Mouse (Mus musculus): ENCODE measurements around the gene Gm4881. TPM values are rescaled to one million over a fixed set of nuclear protein-coding genes. Genes with fewer than 3 reads are reported as not detected.
A peak's percentile ranks its signal among the peaks of the same experiment; 100 is the strongest.

The Gm4881 gene
- polyA plus RNA-seq, 1 experiment from 2014 or later = not detected

GRCm38 (mm10) chr7:24918763-24919323 is 25.5 kb downstream of the Gm4881 start:
- H3K4me1 ChIP-seq (ENCODE audit: control insufficient read depth in 2 of 2, insufficient read depth in 2 of 2, low read length in 2 of 2) = no peaks in the 10 kb centered on the region
- H3K4me2 ChIP-seq (ENCODE audit: low read length) = no peak overlapping the region
- WGBS = 94% methylated on average over 20 of the region's 20 CpGs
- H3K27me3 ChIP-seq (ENCODE audit: control insufficient read depth, insufficient read depth, low read length) = no peaks in the 10 kb centered on the region
- ATAC-seq (ENCODE audit: insufficient number of reproducible peaks, insufficient read depth, low FRiP score, low read depth) = no peak
- H3K9me3 ChIP-seq (ENCODE audit: control insufficient read depth, low read length) = no peaks in the 10 kb centered on the region
- no peak overlapping the region for H3K4me3 ChIP-seq (ENCODE audit: control insufficient read depth in 1 of 2, insufficient read depth in 1 of 2, low read depth in 1 of 2, low read length in 2 of 2)
- no peak overlapping the region for H3K9ac ChIP-seq (ENCODE audit: low read length)
- H3K27ac ChIP-seq (replicated peaks in 1 of 2; ENCODE audit: control insufficient read depth in 1 of 2, insufficient read depth in 1 of 2, low read depth in 2 of 2, low read length in 2 of 2) = no peak overlapping the region
- peaks cover 71% of the 10 kb centered on the region for H3K36me3 ChIP-seq (ENCODE audit: control insufficient read depth, insufficient read depth, low read length)

GRCm38 (mm10) chr7:24912480-24912879 is 31.8 kb downstream of the Gm4881 start:
- no peak overlapping the region for H3K27ac ChIP-seq (replicated peaks in 1 of 2; ENCODE audit: control insufficient read depth in 1 of 2, insufficient read depth in 1 of 2, low read depth in 2 of 2, low read length in 2 of 2)
- H3K36me3 ChIP-seq (ENCODE audit: control insufficient read depth, insufficient read depth, low read length) = peaks cover 67% of the 10 kb centered on the region
- H3K4me3 ChIP-seq (ENCODE audit: control insufficient read depth in 1 of 2, insufficient read depth in 1 of 2, low read depth in 1 of 2, low read length in 2 of 2) = no peak overlapping the region
- no peak overlapping the region for H3K4me2 ChIP-seq (ENCODE audit: low read length)
- peaks cover 0 to under 1% of the 10 kb centered on the region in 2 experiments; a peak in 2 of 4 replicates for H3K4me1 ChIP-seq (ENCODE audit: control insufficient read depth in 2 of 2, insufficient read depth in 2 of 2, low read length in 2 of 2)
- WGBS = 91% methylated on average over 14 of the region's 14 CpGs
- no peaks in the 10 kb centered on the region for H3K9me3 ChIP-seq (ENCODE audit: control insufficient read depth, low read length)
- no peak overlapping the region for H3K9ac ChIP-seq (ENCODE audit: low read length)
- no peak for ATAC-seq (ENCODE audit: insufficient number of reproducible peaks, insufficient read depth, low FRiP score, low read depth)
- H3K27me3 ChIP-seq (ENCODE audit: control insufficient read depth, insufficient read depth, low read length) = no peaks in the 10 kb centered on the region

- Histone ChIP-seq H3K36me3 (ENCODE audit: control insufficient read depth, insufficient read depth, low read length) (peaks cover 43% of the 10 kb centered on the region), H3K4me1 (ENCODE audit: control insufficient read depth in 2 of 2, insufficient read depth in 2 of 2, low read length in 2 of 2) (peaks cover 10 to 34% of the 10 kb centered on the region in 2 experiments; a peak in 3 of 4 replicates), H3K27me3 (ENCODE audit: control insufficient read depth, insufficient read depth, low read length) (no peaks in the 10 kb centered on the region), H3K4me2 (ENCODE audit: low read length) (no peak overlapping the region), H3K9me3 (ENCODE audit: control insufficient read depth, low read length) (no peaks in the 10 kb centered on the region), H3K9ac (ENCODE audit: low read length) (no peak overlapping the region), H3K27ac (replicated peaks in 1 of 2; ENCODE audit: control insufficient read depth in 1 of 2, insufficient read depth in 1 of 2, low read depth in 2 of 2, low read length in 2 of 2) (no peak overlapping the region), H3K4me3 (ENCODE audit: control insufficient read depth in 1 of 2, insufficient read depth in 1 of 2, low read depth in 1 of 2, low read length in 2 of 2) (no peak overlapping the region)
- 44% methylated on average over 13 of the region's 13 CpGs for WGBS
- ATAC-seq (ENCODE audit: insufficient number of reproducible peaks, insufficient read depth, low FRiP score, low read depth) = no peak
These were observed 37.0 kb downstream of the Gm4881 start for GRCm38 (mm10) chr7:24907211-24907748.

GRCm38 (mm10) chr7:24906551-24906950 is 37.7 kb downstream of the Gm4881 start:
- Histone ChIP-seq H3K36me3 (ENCODE audit: control insufficient read depth, insufficient read depth, low read length) (peaks cover 36% of the 10 kb centered on the region), H3K9me3 (ENCODE audit: control insufficient read depth, low read length) (no peaks in the 10 kb centered on the region), H3K4me3 (ENCODE audit: control insufficient read depth in 1 of 2, insufficient read depth in 1 of 2, low read depth in 1 of 2, low read length in 2 of 2) (no peak overlapping the region), H3K4me1 (ENCODE audit: control insufficient read depth in 2 of 2, insufficient read depth in 2 of 2, low read length in 2 of 2) (peaks cover 14 to 40% of the 10 kb centered on the region in 2 experiments; a peak in 3 of 4 replicates), H3K9ac (ENCODE audit: low read length) (peak overlapping the region; percentile 7; the same call in 1 of the 2 replicates), H3K4me2 (ENCODE audit: low read length) (no peak overlapping the region), H3K27me3 (ENCODE audit: control insufficient read depth, insufficient read depth, low read length) (no peaks in the 10 kb centered on the region), H3K27ac (replicated peaks in 1 of 2; ENCODE audit: control insufficient read depth in 1 of 2, insufficient read depth in 1 of 2, low read depth in 2 of 2, low read length in 2 of 2) (no peak overlapping the region)
- no peak for ATAC-seq (ENCODE audit: insufficient number of reproducible peaks, insufficient read depth, low FRiP score, low read depth)
- 24% methylated on average over 6 of the region's 6 CpGs for WGBS

GRCm38 (mm10) chr7:24904936-24905335 is 39.4 kb downstream of the Gm4881 start:
- peak; percentile 25; the same call in 1 of the 2 replicates for ATAC-seq (ENCODE audit: insufficient number of reproducible peaks, insufficient read depth, low FRiP score, low read depth)
- Histone ChIP-seq H3K9me3 (ENCODE audit: control insufficient read depth, low read length) (no peaks in the 10 kb centered on the region), H3K4me1 (ENCODE audit: control insufficient read depth in 2 of 2, insufficient read depth in 2 of 2, low read length in 2 of 2) (peaks cover 14 to 40% of the 10 kb centered on the region in 2 experiments; a peak in 3 of 4 replicates), H3K27ac (replicated peaks in 1 of 2; ENCODE audit: control insufficient read depth in 1 of 2, insufficient read depth in 1 of 2, low read depth in 2 of 2, low read length in 2 of 2) (peak overlapping the region in 1 of 2 experiments; percentile 48; a peak in 1 of 4 replicates), H3K36me3 (ENCODE audit: control insufficient read depth, insufficient read depth, low read length) (peaks cover 23% of the 10 kb centered on the region), H3K4me2 (ENCODE audit: low read length) (peak overlapping the region; percentile 80), H3K4me3 (ENCODE audit: control insufficient read depth in 1 of 2, insufficient read depth in 1 of 2, low read depth in 1 of 2, low read length in 2 of 2) (peak overlapping the region; percentile 75 to 91; a peak in 3 of 4 replicates), H3K27me3 (ENCODE audit: control insufficient read depth, insufficient read depth, low read length) (no peaks in the 10 kb centered on the region), H3K9ac (ENCODE audit: low read length) (peak overlapping the region; percentile 84)
- 7% methylated on average over 3 of the region's 3 CpGs for WGBS

- no peaks in the 10 kb centered on the region for H3K9me3 ChIP-seq (ENCODE audit: control insufficient read depth, low read length)
- H3K9ac ChIP-seq (ENCODE audit: low read length) = peak overlapping the region; percentile 84
- H3K27me3 ChIP-seq (ENCODE audit: control insufficient read depth, insufficient read depth, low read length) = no peaks in the 10 kb centered on the region
- peak; percentile 95 for ATAC-seq (ENCODE audit: insufficient number of reproducible peaks, insufficient read depth, low FRiP score, low read depth)
- peaks cover 14% of the 10 kb centered on the region for H3K36me3 ChIP-seq (ENCODE audit: control insufficient read depth, insufficient read depth, low read length)
- peaks cover 14 to 40% of the 10 kb centered on the region in 2 experiments; a peak in 3 of 4 replicates for H3K4me1 ChIP-seq (ENCODE audit: control insufficient read depth in 2 of 2, insufficient read depth in 2 of 2, low read length in 2 of 2)
- under 1% methylated on average over 30 of the region's 30 CpGs for WGBS
- peak overlapping the region; percentile 69 to 89 for H3K27ac ChIP-seq (replicated peaks in 1 of 2; ENCODE audit: control insufficient read depth in 1 of 2, insufficient read depth in 1 of 2, low read depth in 2 of 2, low read length in 2 of 2)
- H3K4me2 ChIP-seq (ENCODE audit: low read length) = peak overlapping the region; percentile 80
- H3K4me3 ChIP-seq (ENCODE audit: control insufficient read depth in 1 of 2, insufficient read depth in 1 of 2, low read depth in 1 of 2, low read length in 2 of 2) = peak overlapping the region; percentile 75 to 91
These were observed 40.2 kb downstream of the Gm4881 start for GRCm38 (mm10) chr7:24904070-24904483.

- Histone ChIP-seq H3K27me3 (ENCODE audit: control insufficient read depth, insufficient read depth, low read length) (no peaks in the 10 kb centered on the region), H3K4me2 (ENCODE audit: low read length) (peak overlapping the region; percentile 80), H3K9me3 (ENCODE audit: control insufficient read depth, low read length) (no peaks in the 10 kb centered on the region), H3K9ac (ENCODE audit: low read length) (peak overlapping the region; percentile 84), H3K27ac (replicated peaks in 1 of 2; ENCODE audit: control insufficient read depth in 1 of 2, insufficient read depth in 1 of 2, low read depth in 2 of 2, low read length in 2 of 2) (peak overlapping the region; percentile 75 to 89), H3K4me1 (ENCODE audit: control insufficient read depth in 2 of 2, insufficient read depth in 2 of 2, low read length in 2 of 2) (peaks cover 14 to 40% of the 10 kb centered on the region in 2 experiments; a peak in 3 of 4 replicates), H3K36me3 (ENCODE audit: control insufficient read depth, insufficient read depth, low read length) (peaks cover 8% of the 10 kb centered on the region), H3K4me3 (ENCODE audit: control insufficient read depth in 1 of 2, insufficient read depth in 1 of 2, low read depth in 1 of 2, low read length in 2 of 2) (peak overlapping the region; percentile 75 to 82)
- ATAC-seq (ENCODE audit: insufficient number of reproducible peaks, insufficient read depth, low FRiP score, low read depth) = no peak
- 26% methylated on average over 10 of the region's 10 CpGs for WGBS
These were observed 40.9 kb downstream of the Gm4881 start for GRCm38 (mm10) chr7:24903444-24903825.

Measured in heart, embryonic 14.5 days (tissue).